Mouse (Mus musculus): ENCODE results near the gene Utrn.

DNA sequence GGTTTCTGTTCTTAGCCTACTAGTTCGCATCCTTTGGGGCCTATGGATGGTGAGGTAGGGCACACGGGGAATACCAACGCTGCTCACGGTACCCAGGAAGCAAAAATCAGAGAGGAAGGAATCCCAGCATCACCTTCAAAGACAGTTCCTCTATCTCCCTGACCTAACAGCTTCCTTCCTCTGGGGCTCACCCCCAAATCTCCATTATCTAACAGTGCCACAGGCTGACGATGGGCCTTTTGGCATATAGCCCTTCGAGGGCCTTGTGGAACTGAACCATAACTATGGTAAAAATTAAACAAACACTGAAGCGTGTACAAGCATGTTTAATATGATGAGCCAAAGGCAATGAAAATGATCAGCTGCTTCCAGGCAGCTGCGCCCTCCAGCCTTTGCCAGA is 37.0 kb downstream of the Utrn start:
- no peak for TF ChIP-seq CTCF (IDR thresholded peaks at IDR 0.05; ENCODE audit: low read depth)
- no peak for TF ChIP-seq EP300 (IDR thresholded peaks at IDR 0.05; ENCODE audit: low read depth)
